Mouse (Mus musculus) megakaryocyte, embryonic 14.5 days (primary cell): ENCODE measurements at regions not wholly inside any gene's neighbourhood (a gene's known extent, or its start where the extent isn't known, plus 50 kb on each side); places are given as distances from the start of the nearest gene placed in this dataset.

ENCODE experiments used
- FLI1 ChIP-seq: IDR thresholded peaks from 2 replicates; pipeline ENCODE4 v1.6.1; 2012; ENCODE audit warnings: low read length, inconsistent platforms, mixed read lengths
- GATA1 ChIP-seq: IDR thresholded peaks from 3 replicates; pipeline ENCODE4 v1.6.1; 2012; ENCODE audit warnings: mixed read lengths, low read length, inconsistent platforms, borderline replicate concordance

GRCm38 (mm10) chr8:11067450-11067849 is 59.2 kb upstream of the Irs2 start:
- TF ChIP-seq GATA1 (no peak), FLI1 (no peak)
